Mouse (Mus musculus) spleen, adult 2 months (tissue): ENCODE measurements at regions not wholly inside any gene's neighbourhood (a gene's known extent, or its start where the extent isn't known, plus 50 kb on each side); places are given as distances from the start of the nearest gene placed in this dataset.

Experiments
- CTCF ChIP-seq: fragments of 200-500 bp; IDR thresholded peaks from 2 replicates; pipeline ENCODE4 v1.5.1; 2011; ENCODE audit warnings: mild to moderate bottlenecking, inconsistent platforms; ENCODE audit not compliant: insufficient read depth, insufficient read length, insufficient replicate concordance; ENCODE audit errors: extremely low read depth
- POLR2A ChIP-seq: fragments of 200-500 bp; IDR thresholded peaks from 2 replicates; pipeline ENCODE4 v1.6.1; 2011; ENCODE audit warnings: low read depth, low read length, inconsistent platforms

- no peak for TF ChIP-seq POLR2A
- TF ChIP-seq CTCF = no peak
Observed at GRCm38 (mm10) chr15:67408871-67409559, 908.3 kb upstream of the Lrrc6 start.
